Mouse (Mus musculus) gastrocnemius, adult 18-20 months (tissue): ENCODE data around the gene Eif4b. TPM values are rescaled to one million over a fixed set of nuclear protein-coding genes. Genes with fewer than 3 reads are reported as not detected.
A peak's percentile ranks its signal among the peaks of the same experiment; 100 is the strongest.

Experiments used
- DNase-seq: peaks from one replicate; pipeline ENCODE4 v3.0.0; 2021; ENCODE audit warnings: low spot score
- long read RNA-seq, 2 experiments: library from polyadenylated mRNA; stranded (forward); transcript quantifications; one replicate each; pipeline ENCODE4 v2.0.0; 2021
- total RNA-seq, 2 experiments: library from RNA; stranded (reverse); gene quantifications; 2 replicates each; pipeline ENCODE4 v1.2.3; 2021

Eif4b gene
- 100 to 1,000 TPM; 224 to 227 TPM for total RNA-seq
- long read RNA-seq, experiment 1, transcript Eif4b-201 (15 exons, 3,854 nt), result major isoform, 117 of 174 reads
- long read RNA-seq, experiment 1, partial matches to known transcripts, result 53 of 174 reads
- long read RNA-seq, experiment 1, other reads (novel, unspliced or antisense), result 4 of 174 reads
- long read RNA-seq, experiment 2, transcript Eif4b-201 (15 exons, 3,854 nt), result major isoform, 87 of 152 reads
- long read RNA-seq, experiment 2, partial matches to known transcripts, result 46 of 152 reads
- long read RNA-seq, experiment 2, other reads (novel, unspliced or antisense), result 19 of 152 reads

GRCm38 (mm10) chr15:102073559-102074069 lies at the start of gene Eif4b:
Gene Eif4b (plus strand): TSS chr15:102073773.
- DNase-seq, result peak; percentile 99

GRCm38 (mm10) chr15:102023888-102024287 lies 49.7 kb upstream of the Eif4b start:
- DNase-seq, result no peak

GRCm38 (mm10) chr15:102025136-102025872 lies 48.3 kb upstream of the Eif4b start:
- no peak for DNase-seq

GRCm38 (mm10) chr15:102026430-102026829 lies 47.1 kb upstream of the Eif4b start:
- no peak for DNase-seq

DNA sequence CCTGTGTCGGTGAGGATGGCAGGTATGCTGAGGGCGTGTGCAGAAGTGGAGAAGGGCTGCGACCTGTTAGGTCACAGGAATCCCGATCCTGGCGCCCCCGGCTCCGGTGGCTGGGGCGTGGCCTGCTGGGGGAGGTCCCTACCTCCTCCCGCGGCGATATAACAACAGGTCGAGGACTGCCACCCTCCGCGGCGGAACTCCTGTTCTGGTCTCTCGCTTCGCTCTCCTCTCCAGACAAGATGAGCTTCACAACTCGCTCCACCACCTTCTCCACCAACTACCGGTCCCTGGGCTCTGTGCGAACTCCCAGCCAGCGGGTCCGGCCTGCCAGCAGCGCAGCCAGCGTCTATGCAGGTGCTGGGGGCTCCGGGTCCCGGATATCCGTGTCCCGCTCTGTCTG lies 45.5 kb upstream of the Eif4b start, which contains the start of gene Krt18:
TSS of gene Krt18 (plus strand) at position 141 of the 400 bp plus-strand sequence.
- no peak for DNase-seq

- peak; percentile 11 for DNase-seq
Observed at GRCm38 (mm10) chr15:102034121-102035053, 39.2 kb upstream of the Eif4b start.

GRCm38 (mm10) chr15:102040277-102040676 lies 33.3 kb upstream of the Eif4b start:
- DNase-seq, result no peak

DNA sequence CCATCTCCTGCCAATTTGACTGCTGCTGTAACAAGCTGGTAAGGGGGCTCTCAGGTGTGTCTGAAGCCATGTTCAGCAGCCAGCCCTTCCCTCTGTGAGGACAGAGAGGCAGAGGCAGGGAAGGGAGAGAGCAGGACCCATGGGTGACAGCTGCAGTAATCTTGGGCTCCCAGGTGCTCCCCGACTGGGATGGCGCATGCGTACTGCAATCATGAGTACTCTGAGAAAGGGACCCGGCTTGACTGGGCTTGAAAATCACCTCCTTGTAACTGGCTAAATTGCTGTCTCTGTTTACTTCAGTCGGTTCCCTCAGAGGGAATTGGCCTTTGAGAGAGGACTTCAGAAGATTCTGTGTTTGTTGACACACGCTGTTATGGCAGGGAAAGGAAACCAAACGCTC lies 31.6 kb upstream of the Eif4b start:
- DNase-seq, result no peak

DNA sequence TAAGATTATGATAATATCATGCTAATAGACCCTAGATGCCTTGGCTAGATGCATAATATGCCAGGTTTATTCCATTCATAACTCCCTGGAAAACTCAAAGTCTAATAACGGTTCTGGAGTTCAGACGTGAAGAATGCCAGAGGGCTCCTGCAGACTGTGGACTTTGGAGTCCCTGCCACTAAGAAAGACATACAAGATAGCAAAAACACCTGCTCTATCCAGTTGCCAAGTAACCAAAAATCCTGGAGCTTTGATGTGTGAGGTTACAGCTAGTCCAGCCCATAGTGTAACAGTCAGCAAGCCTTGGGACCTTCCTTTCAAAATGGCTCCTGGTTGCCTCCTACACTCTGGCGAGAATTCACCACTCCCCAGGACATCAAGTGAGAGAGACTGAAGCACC lies 28.8 kb upstream of the Eif4b start:
- DNase-seq, result no peak

- no peak for DNase-seq
Observed at GRCm38 (mm10) chr15:102045691-102046090, 27.9 kb upstream of the Eif4b start.

DNA sequence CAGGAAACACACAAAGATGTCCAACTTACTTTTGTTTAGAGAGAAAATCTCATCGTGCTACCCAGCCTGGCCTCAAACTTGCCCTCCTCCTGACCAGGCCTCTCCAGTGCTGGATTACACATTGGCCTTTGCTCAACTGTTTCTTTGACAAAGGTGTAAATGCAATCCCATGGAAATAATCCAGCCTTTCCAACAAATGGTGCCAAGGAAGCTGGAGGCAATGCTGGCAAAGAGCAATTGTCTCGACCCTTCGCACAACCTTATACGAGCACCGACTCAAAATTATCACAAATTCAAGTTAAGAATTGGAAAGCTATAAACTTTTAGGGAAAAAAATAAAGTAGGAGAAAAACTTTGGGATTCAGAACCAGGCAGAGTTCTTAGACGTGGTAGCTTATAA lies 25.6 kb upstream of the Eif4b start:
- DNase-seq, result no peak

DNA sequence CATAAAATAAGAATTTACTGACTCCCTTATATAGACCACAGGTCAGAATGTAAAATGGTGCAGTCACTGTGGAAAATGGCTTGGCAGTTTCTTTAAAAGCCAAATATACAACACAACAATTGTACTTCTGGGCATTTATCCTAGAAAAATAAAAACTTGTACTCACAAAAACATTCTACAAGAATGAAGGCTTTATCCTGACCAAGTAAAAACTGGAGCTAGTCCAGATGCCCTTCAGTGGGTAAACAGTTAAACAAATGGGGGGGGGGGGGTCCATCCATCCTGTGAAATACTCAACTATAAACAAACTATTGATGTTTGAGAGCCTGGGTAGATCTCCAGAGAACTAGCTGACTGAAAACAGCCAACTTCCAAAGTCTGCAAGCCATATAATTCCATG lies 23.7 kb upstream of the Eif4b start:
- DNase-seq, result no peak

GRCm38 (mm10) chr15:102051920-102052683 lies 21.5 kb upstream of the Eif4b start:
- DNase-seq, result peak; percentile 14

GRCm38 (mm10) chr15:102056495-102057174 lies 16.9 kb upstream of the Eif4b start:
- DNase-seq, result no peak

DNA sequence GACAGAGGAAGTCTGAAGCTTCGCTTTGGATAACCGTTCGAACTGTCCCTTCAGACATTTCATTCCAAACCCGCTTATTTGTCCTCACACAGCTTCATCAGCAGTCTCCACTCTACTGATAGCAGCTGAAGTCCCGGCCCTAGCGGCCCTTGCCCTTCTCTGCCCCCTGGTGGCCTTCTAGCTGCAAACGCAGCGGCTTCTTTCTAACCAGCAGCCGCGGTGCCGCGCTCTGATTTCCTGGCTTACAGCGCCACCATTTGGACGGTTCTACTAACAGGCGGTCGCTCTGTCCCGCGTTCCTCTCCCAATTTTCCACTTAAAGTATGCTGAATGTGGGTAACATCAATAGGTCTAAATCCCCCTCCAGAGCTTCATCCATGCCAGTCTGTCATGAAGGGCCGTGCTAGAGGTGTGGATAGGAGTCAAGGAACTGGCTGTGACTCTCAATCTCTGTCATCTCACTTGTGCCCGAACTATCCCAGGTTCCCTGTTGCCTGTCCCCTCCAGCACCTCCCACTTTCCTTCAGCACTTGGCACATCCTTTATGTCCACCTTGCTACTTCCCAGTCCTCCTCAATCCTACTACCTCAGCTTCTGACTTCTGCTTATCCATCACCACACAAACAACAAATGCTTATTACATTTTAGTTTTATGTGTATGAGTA lies 7.8 kb upstream of the Eif4b start:
- DNase-seq, result peak; percentile 95

DNA sequence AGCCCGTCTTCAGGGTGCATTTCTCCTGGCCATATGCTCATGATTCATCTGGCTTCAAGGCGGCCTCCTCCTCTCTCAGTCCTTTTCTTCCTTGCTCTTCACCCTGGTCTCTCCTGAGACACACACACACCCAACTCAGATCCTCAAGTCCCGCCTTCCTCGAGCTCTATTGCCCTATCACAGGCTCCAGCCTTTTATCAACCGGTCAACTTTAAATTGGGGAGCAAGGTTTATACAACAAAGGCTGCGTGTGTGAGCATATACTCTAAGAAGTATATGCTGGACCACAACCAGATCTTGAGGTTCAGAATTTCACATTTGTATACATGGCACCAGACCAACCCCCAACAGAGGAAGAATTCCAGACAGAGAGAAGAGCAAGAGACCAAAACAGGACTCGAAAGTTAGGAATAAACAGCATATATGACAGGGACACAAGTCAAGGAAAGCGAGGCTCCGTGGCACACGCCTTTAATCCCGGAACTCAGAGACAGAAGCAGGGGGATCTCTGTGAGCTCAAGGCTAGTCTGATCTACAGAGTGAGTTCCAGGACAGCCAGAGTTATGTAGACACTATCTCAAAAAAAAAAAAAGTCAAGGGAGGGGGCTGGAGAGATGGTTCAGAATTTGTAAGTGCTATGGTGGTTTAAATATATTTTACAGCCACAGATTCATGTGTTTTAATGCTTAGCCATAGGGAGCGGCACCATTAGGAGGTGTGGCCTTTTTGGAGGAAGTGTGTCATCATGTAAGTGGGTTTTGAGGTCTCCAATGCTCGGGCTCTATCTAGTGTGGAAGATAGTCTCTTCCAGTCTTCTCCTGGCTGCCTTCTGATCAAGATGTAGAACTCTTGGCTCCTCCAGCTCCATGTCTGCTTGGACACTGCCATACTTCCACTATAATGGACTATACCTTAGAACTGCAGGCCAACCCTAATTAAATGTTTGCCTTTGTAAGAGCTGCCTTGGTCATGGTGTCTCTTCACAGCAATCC lies 2.8 kb upstream of the Eif4b start:
- no peak for DNase-seq

DNA sequence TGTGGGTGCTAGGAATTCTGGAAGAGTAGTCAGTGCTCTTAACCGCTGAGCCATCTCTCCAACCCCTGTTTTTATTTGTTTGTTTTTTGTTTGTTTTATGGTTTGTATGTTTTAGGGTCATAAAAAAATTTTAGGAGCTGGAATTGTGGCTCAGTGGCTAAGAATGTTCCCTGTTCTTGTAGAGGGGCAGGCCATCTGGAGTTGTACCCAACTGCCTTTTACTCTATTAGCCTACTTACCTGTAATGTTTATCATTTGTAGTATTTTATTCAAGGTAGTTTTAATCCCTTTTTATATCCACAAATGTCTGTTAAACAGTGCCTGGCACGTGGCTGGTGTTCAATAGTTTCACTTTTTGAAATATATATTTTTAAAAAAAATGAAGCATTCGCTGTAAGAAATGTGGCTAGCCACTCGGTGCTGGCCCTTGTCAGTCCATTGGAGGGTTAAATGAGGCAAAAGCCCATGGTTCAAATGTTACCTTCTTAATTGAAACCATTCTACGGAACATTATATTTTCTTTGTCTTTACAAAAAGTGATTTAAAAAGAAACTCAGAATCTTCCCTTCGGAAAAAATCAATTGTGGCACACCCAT lies 512 bp upstream of the Eif4b start:
- no peak for DNase-seq
